Mouse (Mus musculus): ENCODE data around the gene St6gal1.

DNA sequence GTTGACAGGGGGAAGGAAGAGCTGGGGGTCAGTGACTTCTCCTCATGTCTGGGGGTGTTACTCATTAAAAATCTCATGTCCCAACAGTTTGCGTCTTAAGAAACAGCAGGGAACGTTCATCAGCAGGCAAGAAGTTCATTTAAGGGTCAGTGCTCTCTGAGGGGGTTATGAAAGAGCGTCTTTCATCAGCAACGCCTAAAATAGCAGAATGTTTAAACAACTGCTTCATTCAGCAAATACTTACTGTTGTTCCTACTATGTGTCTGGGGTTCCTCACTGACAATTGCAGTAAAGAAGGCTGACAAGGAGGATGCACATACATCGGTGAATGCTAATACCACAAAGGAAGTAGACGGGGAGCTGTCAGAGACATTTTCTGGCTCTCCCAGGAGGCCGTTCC lies 90.2 kb downstream of the St6gal1 start:
- TF ChIP-seq CTCF (IDR thresholded peaks at IDR 0.05; ENCODE audit: control insufficient read depth, insufficient read depth, insufficient replicate concordance, low read depth, low read length): no peak
- no peak for TF ChIP-seq POLR2A (IDR thresholded peaks at IDR 0.05; ENCODE audit: control insufficient read depth, low read depth, low read length)
